Mouse (Mus musculus) bone marrow macrophage, adult 2 months (primary cell): ENCODE results near the gene Cited1. TPM values are rescaled to one million over a fixed set of nuclear protein-coding genes. Genes with fewer than 3 reads are reported as not detected.

ENCODE experiments used
- polyA plus RNA-seq: library from polyadenylated mRNA; stranded (reverse); fragments of >200 nt; gene quantifications from 2 replicates; pipeline ENCODE4 v1.2.4, GENCODE M21; 2012; ENCODE audit not compliant: missing spikeins, insufficient read depth, insufficient read length

Gene Cited1
- polyA plus RNA-seq, 1 experiment: not detected

Other genes starting within 250 kb of the Cited1 start
- 26.5 and 27.0 TPM in 2 replicates for gene Rtl5, start 180.9 kb downstream of the Cited1 start, polyA plus RNA-seq
- gene Pin4, start 132.7 kb downstream of the Cited1 start, polyA plus RNA-seq: 99.9 and 103 TPM in 2 replicates
- 7.0 and 7.8 TPM in 2 replicates for gene Ercc6l, start 95.1 kb downstream of the Cited1 start, polyA plus RNA-seq
- gene Rps4x, start 62.8 kb downstream of the Cited1 start, polyA plus RNA-seq: 1,772 and 1,842 TPM in 2 replicates